Mouse (Mus musculus) monocyte, adult 59 days (primary cell): ENCODE data around the gene Anxa5. TPM values are rescaled to one million over a fixed set of nuclear protein-coding genes. Genes with fewer than 3 reads are reported as not detected.

Source experiments
- total RNA-seq, 2 experiments: library from RNA; stranded (reverse); gene quantifications; one replicate each; pipeline ENCODE4 v1.2.4; 2023

Anxa5 gene
- 100 to 1,000 TPM; 347 to 359 TPM for total RNA-seq

GRCm38 (mm10) chr3:36475532-36476087 lies at the start of gene Anxa5, which contains the start of gene 1810062G17Rik:
TSS of gene Anxa5 (minus strand) at chr3:36475894.
TSS of gene 1810062G17Rik (plus strand) at chr3:36475937.

GRCm38 (mm10) chr3:36521073-36522060 lies 45.7 kb upstream of the Anxa5 start, which contains the start of gene Gm11549:
TSS of gene Gm11549 (minus strand) at chr3:36521813.

Other genes starting within 250 kb of the Anxa5 start
- gene 1810062G17Rik, start within 50 bp of the Anxa5 start, total RNA-seq, result not detected
- gene Gm11549, start 45.9 kb upstream of the Anxa5 start, total RNA-seq, result not detected
- 10 to 100 TPM; 18.7 to 21.6 TPM for gene Exosc9, start 76.7 kb upstream of the Anxa5 start, total RNA-seq
- gene Ccna2, start 96.3 kb upstream of the Anxa5 start, total RNA-seq, result 1 to 10 TPM; 1.5 to 1.9 TPM
- gene Bbs7, start 137.6 kb upstream of the Anxa5 start, total RNA-seq, result 1 to 10 TPM; 2.0 to 2.8 TPM
- gene Trpc3, start 214.3 kb upstream of the Anxa5 start, total RNA-seq, result under 1 TPM in 1 of 2 experiments, not detected in 1; 0.91 TPM